12 mouse cellular contexts compared by ENCODE assay signal in the genomic region with DNA sequence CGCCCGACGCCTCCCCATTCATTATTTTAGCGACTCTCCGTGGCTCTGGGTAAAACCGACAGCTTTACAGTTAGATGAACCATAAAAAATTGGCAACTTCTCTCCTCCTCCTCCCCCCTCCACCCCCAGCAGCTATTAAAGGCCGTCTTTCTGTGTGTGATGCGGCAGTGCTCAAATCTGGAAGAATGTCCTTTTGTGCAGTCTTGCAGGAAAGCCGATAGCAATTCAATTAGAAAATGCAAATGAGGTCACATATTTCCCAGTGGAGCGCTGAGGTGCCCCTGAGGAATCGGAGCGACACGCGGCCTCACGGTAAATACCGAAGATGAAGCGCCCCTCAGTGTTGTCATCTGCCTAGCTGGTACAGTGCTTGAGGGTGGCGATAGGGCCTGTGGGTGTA.
DNase-seq lines count a peak whose midpoint lies in the region; ATAC-seq lines count a peak whose summit lies in the region.
"Had no signal": no experiment of that assay in that cellular context is flagged by ENCODE, and none has a peak within 500 bp of the region (broad histone marks: within the 10 kb centered on the region; RNA-seq: fewer than 3 reads in every experiment).

No protein-coding gene starts in this region.

- WGBS in hindbrain, embryonic 15.5 days: 11% methylated on average over 18 of the region's 18 CpGs
- WGBS in neural tube, embryonic 14.5 days: 11% methylated on average over 18 of the region's 18 CpGs

- H3K27ac ChIP-seq in hindbrain, embryonic 15.5 days (replicated peaks): peak overlapping the region; percentile 55
- peak overlapping the region; percentile 66 for H3K27ac ChIP-seq in neural tube, embryonic 14.5 days (ENCODE audit: low read depth, low read length)
- H3K27ac ChIP-seq: liver, embryonic 12.5 days had no signal

- no peaks in the 10 kb centered on the region for H3K9me3 ChIP-seq in hindbrain, embryonic 15.5 days
- H3K9me3 ChIP-seq in neural tube, embryonic 14.5 days (ENCODE audit: control insufficient read depth, low read length): no peaks in the 10 kb centered on the region
- H3K9me3 ChIP-seq: liver, embryonic 12.5 days had no signal

- peak overlapping the region; percentile 27; the same call in 1 of the 2 replicates for H3K4me2 ChIP-seq in hindbrain, embryonic 15.5 days
- H3K4me2 ChIP-seq in neural tube, embryonic 14.5 days (ENCODE audit: low read depth, low read length): no peak overlapping the region
- H3K4me2 ChIP-seq: liver, embryonic 12.5 days had no signal

- H3K4me1 ChIP-seq in hindbrain, embryonic 15.5 days (replicated peaks): peaks cover 16% of the 10 kb centered on the region
- H3K4me1 ChIP-seq in neural tube, embryonic 14.5 days (ENCODE audit: control insufficient read depth, insufficient read depth, low read length): peaks cover 19% of the 10 kb centered on the region
- H3K4me1 ChIP-seq: liver, embryonic 12.5 days had no signal

- H3K27me3 ChIP-seq in hindbrain, embryonic 15.5 days: no peaks in the 10 kb centered on the region
- no peaks in the 10 kb centered on the region for H3K27me3 ChIP-seq in neural tube, embryonic 14.5 days (ENCODE audit: control insufficient read depth, insufficient read depth, low read length)
- H3K27me3 ChIP-seq: liver, embryonic 12.5 days had no signal

- DNase-seq in frontal cortex, postnatal 14 days (ENCODE audit: low spot score in 2 of 2): no peak
- DNase-seq in embryo, embryonic 11 days: peak; percentile 42
- DNase-seq in spleen, postnatal 36 days (ENCODE audit: low spot score in 2 of 2): no peak
- no peak for DNase-seq in B cell, adult 2 months
- DNase-seq: kidney, adult 8-10 months; lung, postnatal 36 days; thymus, postnatal 36 days had no signal

- H3K36me3 ChIP-seq in hindbrain, embryonic 15.5 days: no peaks in the 10 kb centered on the region
- no peaks in the 10 kb centered on the region for H3K36me3 ChIP-seq in neural tube, embryonic 14.5 days (ENCODE audit: control insufficient read depth, insufficient read depth, low read length)
- H3K36me3 ChIP-seq: liver, embryonic 12.5 days had no signal

- H3K9ac ChIP-seq in hindbrain, embryonic 15.5 days: no peak overlapping the region
- H3K9ac ChIP-seq in neural tube, embryonic 14.5 days (replicated peaks; ENCODE audit: low read depth, low read length): no peak overlapping the region
- H3K9ac ChIP-seq: liver, embryonic 12.5 days had no signal

- peak; percentile 64; the same call in 1 of the 2 replicates for ATAC-seq in frontal cortex, adult (ENCODE audit: low TSS enrichment)
- peak; percentile 75 for ATAC-seq in hindbrain, embryonic 15.5 days (ENCODE audit: low FRiP score, low read depth)
- peak; percentile 87 for ATAC-seq in neural tube, embryonic 14.5 days (ENCODE audit: low read depth)
- ATAC-seq in granulocyte monocyte progenitor cell, adult 5-6 weeks (replicated peaks; ENCODE audit: poor library complexity, severe bottlenecking): no peak
- ATAC-seq: liver, embryonic 12.5 days had no signal

- H3K4me3 ChIP-seq in hindbrain, embryonic 15.5 days: no peak overlapping the region
- no peak overlapping the region for H3K4me3 ChIP-seq in neural tube, embryonic 14.5 days (ENCODE audit: low read depth, low read length)
- H3K4me3 ChIP-seq: liver, embryonic 12.5 days had no signal
